Mouse (Mus musculus): ENCODE data around the gene Hs6st2. TPM values are rescaled to one million over a fixed set of nuclear protein-coding genes. Genes with fewer than 3 reads are reported as not detected.
A peak's percentile ranks its signal among the peaks of the same experiment; 100 is the strongest.

The Hs6st2 gene
- total RNA-seq, 2 experiments from 2014 or later = 24.1 to 28.8 TPM

DNA sequence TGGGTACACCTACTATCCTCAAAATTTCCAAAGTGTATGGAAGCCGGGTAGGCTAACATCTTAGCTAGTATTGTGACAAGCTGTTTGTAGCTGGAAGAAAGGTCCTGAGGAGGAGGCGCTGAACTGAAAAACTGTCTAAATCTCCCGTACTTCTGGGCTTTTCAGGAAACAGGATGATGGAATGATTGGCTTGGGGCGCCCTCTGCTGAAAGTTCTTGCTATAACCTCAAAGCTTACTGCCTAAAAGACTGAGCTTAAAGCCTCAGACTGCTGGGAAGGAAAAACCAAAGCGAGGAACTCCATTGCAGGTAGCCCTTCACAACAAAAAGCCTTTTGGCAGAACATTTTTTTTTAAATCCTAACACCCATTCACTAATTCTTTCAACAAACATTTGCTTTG, 307.0 kb downstream of the Hs6st2 start:
- DNase-seq (ENCODE audit: extremely low spot score in 1 of 2, low spot score in 1 of 2) = peak; percentile 59 to 85

DNA sequence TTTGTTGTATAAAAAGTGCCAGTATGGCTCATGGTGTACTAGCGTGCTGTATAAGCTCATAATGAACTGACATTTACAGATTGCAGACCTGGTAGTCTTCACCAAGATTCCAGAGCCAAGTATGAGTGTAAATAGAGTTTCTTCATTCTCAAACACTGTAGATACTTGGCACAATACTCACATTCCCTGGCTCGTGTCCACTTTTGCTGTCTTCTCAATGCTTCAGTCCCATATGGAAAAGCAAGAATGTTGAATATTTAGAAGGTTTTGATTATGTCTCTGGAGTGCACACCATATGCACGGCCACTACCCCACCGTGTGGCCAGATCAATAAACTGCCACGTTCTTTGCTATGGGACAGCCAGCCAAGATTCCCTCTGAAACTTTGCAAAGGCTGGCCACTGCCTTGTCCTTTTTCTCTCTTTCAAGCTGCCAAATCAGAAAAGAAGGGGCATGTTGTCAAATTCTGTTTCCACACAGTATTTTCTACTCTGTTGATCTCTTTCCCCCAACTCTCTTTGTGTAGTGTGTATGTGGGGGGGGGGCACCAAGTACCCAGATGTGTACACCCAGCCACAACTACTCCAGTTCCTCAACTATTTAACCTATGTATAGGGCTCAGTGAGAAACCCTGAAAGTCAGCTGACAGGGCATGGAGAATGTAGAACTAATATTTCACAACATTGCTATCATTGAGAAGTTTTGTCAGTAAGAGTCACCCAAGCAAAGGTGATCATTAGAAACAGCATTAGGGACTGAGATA, 309.0 kb downstream of the Hs6st2 start:
- peak in 1 of 2 experiments; percentile 5 for DNase-seq (ENCODE audit: extremely low spot score in 1 of 2, low spot score in 1 of 2)

DNA sequence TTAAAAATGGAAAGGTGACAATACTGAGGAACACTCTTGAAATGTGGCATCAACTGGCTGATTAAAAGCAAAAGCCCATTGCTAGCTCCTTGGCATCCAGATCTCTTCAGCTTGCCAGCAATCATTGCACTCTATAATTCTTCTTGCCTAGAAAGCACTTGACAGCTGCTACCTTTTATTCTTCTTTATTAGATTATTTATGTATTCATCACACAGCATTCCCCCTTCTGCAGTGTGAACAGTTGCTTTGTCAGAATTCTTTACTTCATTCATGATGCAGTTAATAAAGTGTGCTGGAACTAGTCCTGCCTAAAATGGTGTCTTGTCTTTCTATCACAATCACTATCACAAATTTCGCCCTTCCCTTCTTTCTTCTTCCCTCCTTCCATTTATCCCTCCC, 332.0 kb downstream of the Hs6st2 start:
- DNase-seq (ENCODE audit: extremely low spot score in 1 of 2, low spot score in 1 of 2) = no peak

DNA sequence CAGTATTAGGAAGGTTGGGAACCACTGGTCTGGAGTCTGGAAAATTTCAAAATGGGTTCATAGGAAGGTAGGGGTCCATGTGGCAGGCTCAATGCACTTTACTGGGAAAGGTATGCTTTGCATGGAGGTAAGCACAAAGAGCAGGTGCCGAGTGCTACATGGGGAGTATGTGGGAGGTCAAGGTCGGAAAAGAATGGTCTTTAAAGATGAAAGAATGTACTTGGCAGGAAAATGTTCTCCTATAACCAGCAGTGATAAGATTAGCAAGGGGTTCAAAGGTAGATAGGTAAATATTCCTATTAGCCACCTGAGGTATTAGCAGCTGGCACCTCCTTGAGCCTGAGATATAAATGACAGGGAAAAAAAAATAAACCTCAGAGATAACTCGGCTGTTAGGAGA, 338.1 kb downstream of the Hs6st2 start:
- DNase-seq (ENCODE audit: extremely low spot score in 1 of 2, low spot score in 1 of 2) = no peak

Other genes with a start within 250 kb of the Hs6st2 start
- not detected for gene Usp26, start 119.4 kb upstream of the Hs6st2 start, total RNA-seq (2021)

Data from layer of hippocampus, postnatal 25 days (tissue).